ENCODE assay signal across 10 mouse cellular contexts in genomic region chr3:52938398-52938797, GRCm38 (mm10).
A peak's percentile ranks its signal among the peaks of the same experiment; 100 is the strongest.
DNase-seq lines count a peak whose midpoint lies in the region; ATAC-seq and TF ChIP-seq lines count a peak whose summit lies in the region.
"Had no signal": no experiment of that assay in that cellular context is flagged by ENCODE, and none has a peak within 500 bp of the region (broad histone marks: within the 10 kb centered on the region; RNA-seq: fewer than 3 reads in every experiment).

No protein-coding gene starts in this region.

- H3K4me1 ChIP-seq in midbrain, postnatal 0 days (ENCODE audit: insufficient read depth, low read length), result no peaks in the 10 kb centered on the region
- H3K4me1 ChIP-seq in midbrain, embryonic 11.5 days (ENCODE audit: control insufficient read depth, insufficient read depth, low read length), result peaks cover 3% of the 10 kb centered on the region
- peaks cover 5% of the 10 kb centered on the region; the same call in 1 of the 2 replicates for H3K4me1 ChIP-seq in stomach, embryonic 16.5 days (ENCODE audit: control insufficient read depth, insufficient read depth, low read length)
- peaks cover 13% of the 10 kb centered on the region for H3K4me1 ChIP-seq in midbrain, embryonic 14.5 days (ENCODE audit: control insufficient read depth, insufficient read depth, low read length)

- no peak overlapping the region for H3K27ac ChIP-seq in midbrain, postnatal 0 days (ENCODE audit: low read depth, low read length)
- no peak overlapping the region for H3K27ac ChIP-seq in midbrain, embryonic 11.5 days (ENCODE audit: low read depth, low read length)
- no peak overlapping the region for H3K27ac ChIP-seq in stomach, embryonic 16.5 days (ENCODE audit: low read length)
- H3K27ac ChIP-seq in midbrain, embryonic 14.5 days (replicated peaks; ENCODE audit: low read depth, low read length), result no peak overlapping the region
- H3K27ac ChIP-seq: midbrain, embryonic 10.5 days had no signal

- 78% methylated on average over 5 of the region's 5 CpGs for WGBS in midbrain, postnatal 0 days
- 82% methylated on average over 5 of the region's 5 CpGs for WGBS in midbrain, embryonic 11.5 days
- 65% methylated on average over 5 of the region's 5 CpGs for WGBS in stomach, embryonic 16.5 days
- WGBS in midbrain, embryonic 14.5 days, result 88% methylated on average over 5 of the region's 5 CpGs

- DNase-seq in midbrain, postnatal 0 days (ENCODE audit: low spot score), result peak; percentile 20
- DNase-seq in midbrain, embryonic 11.5 days (ENCODE audit: low spot score, missing footprints), result no peak
- peak; percentile 90 for DNase-seq in cerebellum, adult 9-11 months
- peak; percentile 59 for DNase-seq in heart, postnatal 4 days
- no peak for DNase-seq in ovary, postnatal 36 days (ENCODE audit: low spot score)
- no peak for DNase-seq in midbrain, embryonic 14.5 days
- DNase-seq in urinary bladder, adult 2 months (ENCODE audit: low spot score), result no peak
- DNase-seq: retina, postnatal 1 day had no signal

- H3K9me3 ChIP-seq in midbrain, postnatal 0 days (ENCODE audit: low read length), result no peaks in the 10 kb centered on the region
- no peaks in the 10 kb centered on the region for H3K9me3 ChIP-seq in midbrain, embryonic 11.5 days (ENCODE audit: control insufficient read depth, low read length)
- no peaks in the 10 kb centered on the region for H3K9me3 ChIP-seq in stomach, embryonic 16.5 days (replicated peaks; ENCODE audit: control insufficient read depth, low read length)
- H3K9me3 ChIP-seq in midbrain, embryonic 14.5 days (ENCODE audit: control insufficient read depth, low read length), result no peaks in the 10 kb centered on the region
- H3K9me3 ChIP-seq: midbrain, embryonic 10.5 days had no signal

- H3K4me3 ChIP-seq in midbrain, postnatal 0 days (ENCODE audit: low read depth, low read length), result no peak overlapping the region
- no peak overlapping the region for H3K4me3 ChIP-seq in midbrain, embryonic 11.5 days (ENCODE audit: low read depth, low read length)
- H3K4me3 ChIP-seq in stomach, embryonic 16.5 days (replicated peaks; ENCODE audit: low read length), result no peak overlapping the region
- no peak overlapping the region for H3K4me3 ChIP-seq in midbrain, embryonic 14.5 days (replicated peaks; ENCODE audit: low read depth, low read length)
- H3K4me3 ChIP-seq: midbrain, embryonic 10.5 days had no signal

- H3K9ac ChIP-seq in midbrain, postnatal 0 days (replicated peaks; ENCODE audit: low read length, poor library complexity, severe bottlenecking), result no peak overlapping the region
- no peak overlapping the region for H3K9ac ChIP-seq in midbrain, embryonic 11.5 days (ENCODE audit: low read length)
- H3K9ac ChIP-seq in stomach, embryonic 16.5 days (ENCODE audit: low read length), result no peak overlapping the region
- no peak overlapping the region for H3K9ac ChIP-seq in midbrain, embryonic 14.5 days (replicated peaks; ENCODE audit: low read length)

- no peaks in the 10 kb centered on the region for H3K27me3 ChIP-seq in midbrain, postnatal 0 days (ENCODE audit: insufficient read depth, low read length)
- H3K27me3 ChIP-seq in midbrain, embryonic 11.5 days (ENCODE audit: control insufficient read depth, insufficient read depth, low read length), result no peaks in the 10 kb centered on the region
- H3K27me3 ChIP-seq in stomach, embryonic 16.5 days (ENCODE audit: control insufficient read depth, insufficient read depth, low read length), result no peaks in the 10 kb centered on the region
- peaks cover 8% of the 10 kb centered on the region for H3K27me3 ChIP-seq in midbrain, embryonic 14.5 days (ENCODE audit: control insufficient read depth, insufficient read depth, low read length)

- no peak overlapping the region for H3K4me2 ChIP-seq in midbrain, postnatal 0 days (ENCODE audit: low read depth, low read length, poor library complexity, severe bottlenecking)
- H3K4me2 ChIP-seq in midbrain, embryonic 11.5 days, result no peak overlapping the region
- no peak overlapping the region for H3K4me2 ChIP-seq in stomach, embryonic 16.5 days (ENCODE audit: low read depth, low read length)
- H3K4me2 ChIP-seq in midbrain, embryonic 14.5 days (ENCODE audit: low read length), result no peak overlapping the region

- no peak for ATAC-seq in midbrain, postnatal 0 days (ENCODE audit: low FRiP score)
- no peak for ATAC-seq in midbrain, embryonic 11.5 days (ENCODE audit: low FRiP score)
- peak; percentile 37; the same call in 1 of the 2 replicates for ATAC-seq in stomach, embryonic 16.5 days (ENCODE audit: insufficient read depth, low FRiP score)
- ATAC-seq in midbrain, embryonic 14.5 days (ENCODE audit: low FRiP score, low TSS enrichment), result no peak

- TF ChIP-seq CTCF in midbrain, postnatal 0 days (IDR thresholded peaks at IDR 0.05), result no peak

- H3K36me3 ChIP-seq in midbrain, postnatal 0 days (ENCODE audit: insufficient read depth, low read length), result no peaks in the 10 kb centered on the region
- no peaks in the 10 kb centered on the region for H3K36me3 ChIP-seq in midbrain, embryonic 11.5 days (ENCODE audit: control insufficient read depth, insufficient read depth, low read length)
- no peaks in the 10 kb centered on the region for H3K36me3 ChIP-seq in stomach, embryonic 16.5 days (ENCODE audit: control insufficient read depth, insufficient read depth, low read length)
- H3K36me3 ChIP-seq in midbrain, embryonic 14.5 days (ENCODE audit: control insufficient read depth, insufficient read depth, low read length), result no peaks in the 10 kb centered on the region
- H3K36me3 ChIP-seq: midbrain, embryonic 10.5 days had no signal

Comparison
In these comparisons a context has a peak if more than half of its experiments do, and no peak if none do; other contexts are left out.
1. DNase-seq: peak in midbrain, postnatal 0 days (single experiment), cerebellum, adult 9-11 months (single experiment) and heart, postnatal 4 days (single experiment); none in midbrain, embryonic 11.5 days (single experiment), ovary, postnatal 36 days (single experiment), midbrain, embryonic 14.5 days (single experiment) and urinary bladder, adult 2 months (single experiment).